ENCODE assay signal across 11 mouse cellular contexts in genomic region chr1:139161619-139162018, GRCm38 (mm10).
A peak's percentile ranks its signal among the peaks of the same experiment; 100 is the strongest.
DNase-seq lines count a peak whose midpoint lies in the region; ATAC-seq and TF ChIP-seq lines count a peak whose summit lies in the region.
"Had no signal": no experiment of that assay in that cellular context is flagged by ENCODE, and none has a peak within 500 bp of the region (broad histone marks: within the 10 kb centered on the region; RNA-seq: fewer than 3 reads in every experiment).

No protein-coding gene starts in this region.

- no peak for TF ChIP-seq POLR2A in cerebellum, adult 2 months (IDR thresholded peaks at IDR 0.05; ENCODE audit: borderline replicate concordance, insufficient read depth, low read length)

- H3K4me2 ChIP-seq in hindbrain, embryonic 13.5 days, result no peak overlapping the region
- no peak overlapping the region for H3K4me2 ChIP-seq in intestine, postnatal 0 days (replicated peaks; ENCODE audit: low read depth)
- H3K4me2 ChIP-seq: neural tube, embryonic 12.5 days had no signal

- no peaks in the 10 kb centered on the region for H3K36me3 ChIP-seq in hindbrain, embryonic 10.5 days
- no peaks in the 10 kb centered on the region for H3K36me3 ChIP-seq in hindbrain, embryonic 13.5 days
- no peaks in the 10 kb centered on the region; the same call in 1 of the 2 replicates for H3K36me3 ChIP-seq in intestine, postnatal 0 days (ENCODE audit: control insufficient read depth, insufficient read depth)
- H3K36me3 ChIP-seq: neural tube, embryonic 12.5 days had no signal

- H3K27ac ChIP-seq in hindbrain, embryonic 10.5 days, result no peak overlapping the region
- no peak overlapping the region for H3K27ac ChIP-seq in hindbrain, embryonic 13.5 days
- H3K27ac ChIP-seq in intestine, postnatal 0 days (ENCODE audit: low read depth, low read length), result no peak overlapping the region
- no peak overlapping the region for H3K27ac ChIP-seq in cerebellum, adult 2 months (ENCODE audit: insufficient read depth, low read length)
- H3K27ac ChIP-seq: neural tube, embryonic 12.5 days had no signal

- peak; percentile 37 for TF ChIP-seq CTCF in Patski (IDR thresholded peaks at IDR 0.05)
- TF ChIP-seq CTCF in intestine, postnatal 0 days (IDR thresholded peaks at IDR 0.05; ENCODE audit: low read depth), result peak; percentile 49
- TF ChIP-seq CTCF in cerebellum, adult 2 months (IDR thresholded peaks at IDR 0.05; ENCODE audit: borderline replicate concordance, insufficient read depth, low read depth, low read length), result no peak

- H3K27me3 ChIP-seq in hindbrain, embryonic 10.5 days (ENCODE audit: insufficient read depth, poor library complexity, severe bottlenecking), result no peaks in the 10 kb centered on the region
- H3K27me3 ChIP-seq in hindbrain, embryonic 13.5 days, result no peaks in the 10 kb centered on the region
- H3K27me3 ChIP-seq in Patski, result no peaks in the 10 kb centered on the region
- H3K27me3 ChIP-seq in intestine, postnatal 0 days (replicated peaks; ENCODE audit: control insufficient read depth, insufficient read depth, low read length), result no peaks in the 10 kb centered on the region
- H3K27me3 ChIP-seq in cerebellum, adult 2 months (ENCODE audit: control insufficient read depth, insufficient read depth, low read length), result no peaks in the 10 kb centered on the region
- H3K27me3 ChIP-seq: neural tube, embryonic 12.5 days had no signal

- peak; percentile 13 for DNase-seq in hindbrain, embryonic 10.5 days (ENCODE audit: low spot score)
- peak; percentile 21 for DNase-seq in CD4-positive helper T cell, adult 2 months (ENCODE audit: low read depth, low spot score)
- DNase-seq in Patski (ENCODE audit: low read depth, low spot score), result no peak
- DNase-seq in ovary, postnatal 14 days (ENCODE audit: low spot score), result no peak
- DNase-seq in cerebellum, adult 2 months, result no peak
- no peak for DNase-seq in cerebellum, postnatal 25 days
- DNase-seq: adrenal gland, postnatal 25 days; kidney, adult 8-10 months had no signal

- ATAC-seq in hindbrain, embryonic 13.5 days (ENCODE audit: low FRiP score), result no peak
- ATAC-seq in Patski, result no peak
- no peak for ATAC-seq in intestine, postnatal 0 days

- no peak overlapping the region for H3K4me3 ChIP-seq in hindbrain, embryonic 10.5 days
- H3K4me3 ChIP-seq in hindbrain, embryonic 13.5 days, result no peak overlapping the region
- no peak overlapping the region for H3K4me3 ChIP-seq in intestine, postnatal 0 days (ENCODE audit: low read depth, low read length)
- H3K4me3 ChIP-seq in cerebellum, adult 2 months (replicated peaks; ENCODE audit: insufficient read depth, low read depth, low read length), result no peak overlapping the region
- H3K4me3 ChIP-seq: neural tube, embryonic 12.5 days had no signal

- H3K9me3 ChIP-seq in hindbrain, embryonic 10.5 days, result no peaks in the 10 kb centered on the region
- H3K9me3 ChIP-seq in hindbrain, embryonic 13.5 days, result no peaks in the 10 kb centered on the region
- H3K9me3 ChIP-seq in intestine, postnatal 0 days (ENCODE audit: control insufficient read depth), result no peaks in the 10 kb centered on the region
- H3K9me3 ChIP-seq: neural tube, embryonic 12.5 days had no signal

- H3K4me1 ChIP-seq in hindbrain, embryonic 10.5 days (replicated peaks), result no peaks in the 10 kb centered on the region
- no peaks in the 10 kb centered on the region for H3K4me1 ChIP-seq in hindbrain, embryonic 13.5 days (replicated peaks)
- no peaks in the 10 kb centered on the region for H3K4me1 ChIP-seq in intestine, postnatal 0 days (replicated peaks; ENCODE audit: control insufficient read depth, insufficient read depth, low read length)
- H3K4me1 ChIP-seq in cerebellum, adult 2 months (ENCODE audit: control insufficient read depth, insufficient read depth, low read length), result no peaks in the 10 kb centered on the region
- H3K4me1 ChIP-seq: neural tube, embryonic 12.5 days had no signal

- POLR2A ChIA-PET in Patski (lab: Charles Lee), result no interaction called here

- 58% methylated on average over 3 of the region's 3 CpGs for WGBS in hindbrain, embryonic 10.5 days
- WGBS in hindbrain, embryonic 13.5 days, result 68% methylated on average over 3 of the region's 3 CpGs
- WGBS in intestine, postnatal 0 days, result 67% methylated on average over 3 of the region's 3 CpGs
- 55% methylated on average over 3 of the region's 3 CpGs for WGBS in cerebellum, adult 2 months

- no peak overlapping the region for H3K9ac ChIP-seq in hindbrain, embryonic 13.5 days
- H3K9ac ChIP-seq in intestine, postnatal 0 days (ENCODE audit: low read depth, low read length), result no peak overlapping the region
- H3K9ac ChIP-seq: neural tube, embryonic 12.5 days had no signal

- CTCF ChIA-PET in Patski (lab: Charles Lee), result interaction anchor here (0.9 kb wide), 1 partner anchor 315 kb away, joined by 3 read pairs; no protein-coding TSS in a partner anchor

- in situ Hi-C loops in Patski (cut with MboI; ENCODE audit: low pct_unique_long_range_greater_than_20kb), result loop anchor here (5.0 to 10.0 kb wide), 2 partner anchors 324 to 1027 kb away; no protein-coding TSS in a partner anchor

Comparison
In these comparisons a context has a peak if more than half of its experiments do, and no peak if none do; other contexts are left out.
1. DNase-seq: peak in hindbrain, embryonic 10.5 days (single experiment) and CD4-positive helper T cell, adult 2 months (single experiment); none in Patski (single experiment), ovary, postnatal 14 days (single experiment), cerebellum, adult 2 months (0 of 2) and cerebellum, postnatal 25 days (0 of 2).